Mouse (Mus musculus) intestine, embryonic 14.5 days (tissue): ENCODE data around the gene Epgn. TPM values are rescaled to one million over a fixed set of nuclear protein-coding genes. Genes with fewer than 3 reads are reported as not detected.

ENCODE experiments used
- ATAC-seq: fragments of 200-750 bp; cut with Nextera tagmentation; replicated peaks from 2 replicates; pipeline ENCODE4 v1.8.0; 2017; ENCODE audit warnings: low read depth, moderate number of reproducible peaks, moderate TSS enrichment, moderate library complexity; ENCODE audit not compliant: low FRiP score, low TSS enrichment
- DNase-seq: peaks from one replicate; pipeline ENCODE4 v3.0.0-alpha.2; 2018; ENCODE audit warnings: low spot score
- H3K27ac ChIP-seq: fragments of 300-500 bp; sonication (generic); 2 replicates; pipeline ENCODE4 v1.5.1; 2014; ENCODE audit warnings: low read depth, mild to moderate bottlenecking, control low read depth
- H3K27me3 ChIP-seq: fragments of 300-500 bp; sonication (generic); replicated peaks from 2 replicates; pipeline ENCODE4 v1.6.1; 2014; ENCODE audit warnings: low read length, control low read depth; ENCODE audit not compliant: control insufficient read depth, insufficient read depth
- H3K36me3 ChIP-seq: fragments of 300-500 bp; sonication (generic); 2 replicates; pipeline ENCODE4 v1.6.1; 2014; ENCODE audit warnings: low read length, control low read depth; ENCODE audit not compliant: control insufficient read depth, insufficient read depth
- H3K4me1 ChIP-seq: fragments of 300-500 bp; sonication (generic); replicated peaks from 2 replicates; pipeline ENCODE4 v1.6.1; 2014; ENCODE audit warnings: low read length, control low read depth, mixed read lengths; ENCODE audit not compliant: control insufficient read depth, insufficient read depth
- H3K4me2 ChIP-seq: fragments of 300-500 bp; sonication (generic); 2 replicates; pipeline ENCODE4 v1.6.1; 2014; ENCODE audit warnings: low read length
- H3K4me3 ChIP-seq: fragments of 300-500 bp; sonication (generic); 2 replicates; pipeline ENCODE4 v1.5.1; 2014; ENCODE audit warnings: low read depth, low read length, control low read depth, mixed read lengths
- H3K9ac ChIP-seq: fragments of 300-500 bp; sonication (generic); 2 replicates; pipeline ENCODE4 v1.6.1; 2014; ENCODE audit warnings: mild to moderate bottlenecking, low read length
- H3K9me3 ChIP-seq: fragments of 300-500 bp; sonication (generic); 2 replicates; pipeline ENCODE4 v1.6.1; 2016; ENCODE audit warnings: low read length, control low read depth; ENCODE audit not compliant: control insufficient read depth
- WGBS: fragments of 180-500 bp; shearing (Covaris S2); extraction: QIAGEN DNeasy Blood & Tissue Kit; methylation state at CpG from one replicate; pipeline ENCODE4 v1.1.7; 2014; 5-methylcytosine and 5-hydroxymethylcytosine counted together
- polyA plus RNA-seq: library from polyadenylated mRNA; unstranded; fragments of >200 nt; fragmentation: Nextera tagmentation; extraction: Ambion mirVana; gene quantifications from 2 replicates; pipeline ENCODE4 v1.2.1, GENCODE M21; 2014

Gene Epgn
- polyA plus RNA-seq, 1 experiment from 2014 or later, result not detected

- H3K9ac ChIP-seq, result no peak overlapping the region
- H3K9me3 ChIP-seq, result no peaks in the 10 kb centered on the region
- no peak overlapping the region for H3K4me2 ChIP-seq
- no peak overlapping the region for H3K4me3 ChIP-seq
- H3K4me1 ChIP-seq, result no peaks in the 10 kb centered on the region
- 85% methylated on average over 2 of the region's 2 CpGs for WGBS
- H3K27me3 ChIP-seq, result no peaks in the 10 kb centered on the region
- no peak for DNase-seq
- no peak for ATAC-seq
- H3K36me3 ChIP-seq, result no peaks in the 10 kb centered on the region
- no peak overlapping the region for H3K27ac ChIP-seq
These were observed 3.4 kb downstream of the Epgn start for GRCm38 (mm10) chr5:91030629-91031028.

GRCm38 (mm10) chr5:91035341-91035740, 8.1 kb downstream of the Epgn start:
- 70% methylated on average over 2 of the region's 2 CpGs for WGBS
- DNase-seq (no peak), ATAC-seq (no peak)
- Histone ChIP-seq H3K27me3 (no peaks in the 10 kb centered on the region), H3K9ac (no peak overlapping the region), H3K27ac (no peak overlapping the region), H3K4me1 (no peaks in the 10 kb centered on the region), H3K9me3 (no peaks in the 10 kb centered on the region), H3K36me3 (no peaks in the 10 kb centered on the region), H3K4me3 (no peak overlapping the region), H3K4me2 (no peak overlapping the region)

- no peak overlapping the region for H3K4me2 ChIP-seq
- 91% methylated on average over 4 of the region's 4 CpGs for WGBS
- no peak overlapping the region for H3K9ac ChIP-seq
- no peaks in the 10 kb centered on the region for H3K9me3 ChIP-seq
- H3K27ac ChIP-seq, result no peak overlapping the region
- no peak overlapping the region for H3K4me3 ChIP-seq
- no peak for ATAC-seq
- no peak for DNase-seq
- no peaks in the 10 kb centered on the region for H3K4me1 ChIP-seq
- H3K36me3 ChIP-seq, result no peaks in the 10 kb centered on the region
- no peaks in the 10 kb centered on the region for H3K27me3 ChIP-seq
These were observed 9.4 kb downstream of the Epgn start for GRCm38 (mm10) chr5:91036628-91037027.

GRCm38 (mm10) chr5:91037756-91038155, 10.5 kb downstream of the Epgn start:
- no peaks in the 10 kb centered on the region for H3K36me3 ChIP-seq
- no peaks in the 10 kb centered on the region for H3K9me3 ChIP-seq
- no peak overlapping the region for H3K4me3 ChIP-seq
- ATAC-seq, result no peak
- no peak overlapping the region for H3K4me2 ChIP-seq
- H3K27me3 ChIP-seq, result no peaks in the 10 kb centered on the region
- no peak for DNase-seq
- 84% methylated on average over 2 of the region's 2 CpGs for WGBS
- no peaks in the 10 kb centered on the region for H3K4me1 ChIP-seq
- no peak overlapping the region for H3K9ac ChIP-seq
- no peak overlapping the region for H3K27ac ChIP-seq

- DNase-seq (peak; percentile 85), ATAC-seq (peak; percentile 92)
- no peaks in the 10 kb centered on the region for H3K27me3 ChIP-seq
- no peaks in the 10 kb centered on the region for H3K4me1 ChIP-seq
- no peak overlapping the region for H3K4me3 ChIP-seq
- H3K36me3 ChIP-seq, result no peaks in the 10 kb centered on the region
- 9% methylated on average over 2 of the region's 2 CpGs for WGBS
- no peak overlapping the region for H3K9ac ChIP-seq
- no peak overlapping the region for H3K4me2 ChIP-seq
- H3K27ac ChIP-seq, result no peak overlapping the region
- no peaks in the 10 kb centered on the region for H3K9me3 ChIP-seq
These were observed 11.3 kb downstream of the Epgn start for GRCm38 (mm10) chr5:91038547-91038946.

- no peaks in the 10 kb centered on the region for H3K36me3 ChIP-seq
- DNase-seq (no peak), ATAC-seq (peak; percentile 63)
- H3K4me3 ChIP-seq, result no peak overlapping the region
- no peaks in the 10 kb centered on the region for H3K27me3 ChIP-seq
- no peaks in the 10 kb centered on the region for H3K4me1 ChIP-seq
- no peak overlapping the region for H3K4me2 ChIP-seq
- WGBS, result 73% methylated on average over 2 of the region's 2 CpGs
- no peak overlapping the region for H3K27ac ChIP-seq
- H3K9me3 ChIP-seq, result no peaks in the 10 kb centered on the region
- H3K9ac ChIP-seq, result no peak overlapping the region
These were observed 11.7 kb downstream of the Epgn start for GRCm38 (mm10) chr5:91038963-91039362.

- no peak overlapping the region for H3K9ac ChIP-seq
- ATAC-seq, result no peak
- 39% methylated on average over 6 of the region's 6 CpGs for WGBS
- no peak overlapping the region for H3K27ac ChIP-seq
- no peak for DNase-seq
- no peaks in the 10 kb centered on the region for H3K9me3 ChIP-seq
- H3K27me3 ChIP-seq, result no peaks in the 10 kb centered on the region
- H3K36me3 ChIP-seq, result no peaks in the 10 kb centered on the region
- H3K4me3 ChIP-seq, result no peak overlapping the region
- H3K4me2 ChIP-seq, result no peak overlapping the region
- H3K4me1 ChIP-seq, result no peaks in the 10 kb centered on the region
These were observed 20.7 kb downstream of the Epgn start for GRCm38 (mm10) chr5:91047987-91048386.

GRCm38 (mm10) chr5:91048397-91048796, 21.1 kb downstream of the Epgn start:
- Histone ChIP-seq H3K27me3 (no peaks in the 10 kb centered on the region), H3K4me1 (no peaks in the 10 kb centered on the region), H3K36me3 (no peaks in the 10 kb centered on the region), H3K4me2 (no peak overlapping the region), H3K27ac (0 out of 2 replicates have a peak overlapping the region, but pooled peaks have one; percentile 4), H3K9ac (no peak overlapping the region), H3K4me3 (no peak overlapping the region), H3K9me3 (no peaks in the 10 kb centered on the region)
- 66% methylated on average over 8 of the region's 8 CpGs for WGBS
- no peak for ATAC-seq
- DNase-seq, result no peak

GRCm38 (mm10) chr5:91072340-91072739, 45.1 kb downstream of the Epgn start:
- ATAC-seq (no peak), DNase-seq (no peak)
- 55% methylated on average over 4 of the region's 4 CpGs for WGBS

More at GRCm38 (mm10) chr5:91072340-91072739, 45.1 kb downstream of the Epgn start:
- Histone ChIP-seq H3K4me1 (no peaks in the 10 kb centered on the region), H3K4me3 (no peak overlapping the region), H3K27me3 (peaks cover 10% of the 10 kb centered on the region; the same call in 1 of the 2 replicates), H3K4me2 (no peak overlapping the region), H3K9me3 (no peaks in the 10 kb centered on the region), H3K27ac (no peak overlapping the region), H3K36me3 (no peaks in the 10 kb centered on the region), H3K9ac (no peak overlapping the region)
